Mouse (Mus musculus) hindbrain, embryonic 15.5 days (tissue): ENCODE data around the gene Slco1c1. TPM values are rescaled to one million over a fixed set of nuclear protein-coding genes. Genes with fewer than 3 reads are reported as not detected.
A peak's percentile ranks its signal among the peaks of the same experiment; 100 is the strongest.
"Not testable (repeated sequence)": the region's sequence is repeated elsewhere in the genome, so short reads cannot be mapped to it uniquely, and the experiment has no call there.

Source experiments
- ATAC-seq: fragments of 200-750 bp; cut with Nextera tagmentation; 2 replicates; pipeline ENCODE4 v1.8.0; 2017; ENCODE audit warnings: low read depth, moderate number of reproducible peaks, moderate TSS enrichment; ENCODE audit not compliant: low FRiP score
- H3K27ac ChIP-seq: fragments of 300-500 bp; sonication (generic); replicated peaks from 2 replicates; pipeline ENCODE4 v1.5.1; 2015; ENCODE audit warnings: mild to moderate bottlenecking, inconsistent platforms
- H3K27me3 ChIP-seq: fragments of 300-500 bp; sonication (generic); 2 replicates; pipeline ENCODE4 v1.6.1; 2015; ENCODE audit warnings: control low read depth, inconsistent platforms
- H3K36me3 ChIP-seq: fragments of 300-500 bp; sonication (generic); 2 replicates; pipeline ENCODE4 v1.6.1; 2015; ENCODE audit warnings: control low read depth, inconsistent platforms
- H3K4me1 ChIP-seq: fragments of 300-500 bp; sonication (generic); replicated peaks from 2 replicates; pipeline ENCODE4 v1.6.1; 2015; ENCODE audit warnings: control low read depth, inconsistent platforms
- H3K4me2 ChIP-seq: fragments of 300-500 bp; sonication (generic); 2 replicates; pipeline ENCODE4 v1.6.1; 2015; ENCODE audit warnings: moderate library complexity, mild to moderate bottlenecking, inconsistent platforms
- H3K4me3 ChIP-seq: fragments of 300-500 bp; sonication (generic); 2 replicates; pipeline ENCODE4 v1.5.1; 2015; ENCODE audit warnings: mild to moderate bottlenecking, inconsistent platforms
- H3K9ac ChIP-seq: fragments of 300-500 bp; sonication (generic); 2 replicates; pipeline ENCODE4 v1.6.1; 2015; ENCODE audit warnings: inconsistent platforms
- H3K9me3 ChIP-seq: fragments of 300-500 bp; sonication (generic); 2 replicates; pipeline ENCODE4 v1.6.1; 2016; ENCODE audit warnings: control low read depth, inconsistent platforms
- WGBS: fragments of 180-500 bp; shearing (Covaris S2); methylation state at CpG from one replicate; pipeline ENCODE4 v1.1.7; 2015; 5-methylcytosine and 5-hydroxymethylcytosine counted together
- polyA plus RNA-seq: library from polyadenylated mRNA; unstranded; fragments of >200 nt; fragmentation: Nextera tagmentation; extraction: Ambion mirVana; gene quantifications from 2 replicates; pipeline ENCODE4 v1.2.1, GENCODE M21; 2015

The Slco1c1 gene
- polyA plus RNA-seq, 1 experiment from 2014 or later: 18.9 TPM

GRCm38 (mm10) chr6:141530865-141531264, 6.7 kb downstream of the Slco1c1 start:
- no peak overlapping the region for H3K4me3 ChIP-seq
- H3K9ac ChIP-seq: no peak overlapping the region
- H3K4me1 ChIP-seq: no peaks in the 10 kb centered on the region
- H3K4me2 ChIP-seq: no peak overlapping the region
- no peaks in the 10 kb centered on the region for H3K27me3 ChIP-seq
- H3K36me3 ChIP-seq: no peaks in the 10 kb centered on the region
- no peak overlapping the region for H3K27ac ChIP-seq
- WGBS: 84% methylated on average over 6 of the region's 6 CpGs
- ATAC-seq: no peak
- H3K9me3 ChIP-seq: no peaks in the 10 kb centered on the region

GRCm38 (mm10) chr6:141537298-141537697, 13.1 kb downstream of the Slco1c1 start:
- Histone ChIP-seq H3K9ac (no peak overlapping the region), H3K4me1 (no peaks in the 10 kb centered on the region), H3K27me3 (no peaks in the 10 kb centered on the region), H3K4me2 (no peak overlapping the region), H3K27ac (no peak overlapping the region), H3K9me3 (no peaks in the 10 kb centered on the region), H3K4me3 (no peak overlapping the region), H3K36me3 (no peaks in the 10 kb centered on the region)
- WGBS: 82% methylated on average over 3 of the region's 3 CpGs
- ATAC-seq: no peak

DNA sequence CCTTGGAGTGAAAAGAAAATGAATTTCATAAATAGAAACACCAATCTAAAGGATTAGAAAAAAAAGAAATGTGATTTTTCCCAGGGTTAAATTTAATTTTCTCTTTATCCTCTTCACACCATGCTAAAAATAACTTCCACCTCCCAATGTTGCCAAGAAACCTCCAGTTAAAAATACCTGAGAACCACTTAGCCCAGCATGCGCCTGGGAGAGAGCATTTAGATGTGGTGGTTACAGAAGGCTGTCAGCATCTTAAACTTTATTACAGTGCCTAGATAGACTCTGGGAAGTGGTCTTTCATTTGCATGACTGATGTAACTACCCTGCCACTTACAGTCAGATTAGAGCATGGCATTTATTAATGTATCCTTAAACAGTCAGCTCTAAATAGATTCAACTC, 17.0 kb downstream of the Slco1c1 start:
- ATAC-seq: no peak
- no peak overlapping the region for H3K9ac ChIP-seq
- WGBS: 92% methylated on average over 1 of the region's 1 CpGs

GRCm38 (mm10) chr6:141543344-141543743, 19.2 kb downstream of the Slco1c1 start:
- ATAC-seq: no peak
- H3K4me3 ChIP-seq: no peak overlapping the region
- H3K27ac ChIP-seq: no peak overlapping the region
- H3K27me3 ChIP-seq: no peaks in the 10 kb centered on the region
- no peaks in the 10 kb centered on the region for H3K9me3 ChIP-seq
- WGBS: 90% methylated on average over 7 of the region's 7 CpGs
- no peaks in the 10 kb centered on the region for H3K4me1 ChIP-seq
- no peaks in the 10 kb centered on the region for H3K36me3 ChIP-seq
- H3K9ac ChIP-seq: no peak overlapping the region
- no peak overlapping the region for H3K4me2 ChIP-seq

More for the DNA sequence above, 17.0 kb downstream of the Slco1c1 start:
- H3K9me3 ChIP-seq: no peaks in the 10 kb centered on the region
- no peak overlapping the region for H3K27ac ChIP-seq
- H3K27me3 ChIP-seq: no peaks in the 10 kb centered on the region
- no peak overlapping the region for H3K4me3 ChIP-seq
- H3K4me2 ChIP-seq: no peak overlapping the region
- no peaks in the 10 kb centered on the region for H3K4me1 ChIP-seq
- no peaks in the 10 kb centered on the region for H3K36me3 ChIP-seq

DNA sequence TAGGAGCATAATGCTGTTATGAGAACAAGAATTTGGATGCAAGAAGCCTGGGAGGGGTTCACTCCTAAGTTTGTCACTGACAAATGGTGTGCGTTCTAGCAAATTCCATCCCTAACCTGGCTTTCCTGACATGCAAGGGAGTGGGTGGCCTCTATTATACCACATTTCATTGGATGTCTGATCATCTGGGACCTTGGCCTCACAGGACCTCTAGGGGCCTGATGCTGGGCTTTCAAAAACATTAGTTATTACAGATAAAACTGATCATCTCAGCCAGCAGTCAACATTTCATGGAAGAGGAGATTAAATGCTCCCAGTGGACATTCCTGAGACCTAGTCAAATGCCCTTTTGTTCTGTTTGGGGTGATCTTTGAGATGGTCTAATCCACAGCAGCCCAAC, 34.0 kb downstream of the Slco1c1 start:
- no peak overlapping the region for H3K4me3 ChIP-seq
- H3K9ac ChIP-seq: no peak overlapping the region
- H3K27ac ChIP-seq: no peak overlapping the region
- H3K27me3 ChIP-seq: no peaks in the 10 kb centered on the region
- no peak overlapping the region for H3K4me2 ChIP-seq
- no peaks in the 10 kb centered on the region for H3K9me3 ChIP-seq
- WGBS: 88% methylated on average over 1 of the region's 1 CpGs
- no peaks in the 10 kb centered on the region for H3K4me1 ChIP-seq
- no peak for ATAC-seq
- H3K36me3 ChIP-seq: no peaks in the 10 kb centered on the region

GRCm38 (mm10) chr6:141567366-141567765, 43.2 kb downstream of the Slco1c1 start:
- Histone ChIP-seq H3K27ac (no peak overlapping the region), H3K36me3 (no peaks in the 10 kb centered on the region), H3K9ac (no peak overlapping the region), H3K27me3 (no peaks in the 10 kb centered on the region), H3K4me1 (0 out of 2 replicates have a peak, but pooled peaks cover 5% of the 10 kb centered on the region), H3K4me3 (no peak overlapping the region), H3K4me2 (no peak overlapping the region), H3K9me3 (no peaks in the 10 kb centered on the region)
- no peak for ATAC-seq
- WGBS: 89% methylated on average over 2 of the region's 2 CpGs

- Histone ChIP-seq H3K36me3 (no peaks in the 10 kb centered on the region), H3K9ac (no peak overlapping the region), H3K27me3 (no peaks in the 10 kb centered on the region), H3K4me1 (0 out of 2 replicates have a peak, but pooled peaks cover 5% of the 10 kb centered on the region), H3K27ac (peak overlapping the region; percentile 1; the same call in 1 of the 2 replicates), H3K9me3 (no peaks in the 10 kb centered on the region), H3K4me3 (no peak overlapping the region), H3K4me2 (peak overlapping the region; percentile 28; the same call in 1 of the 2 replicates)
- 47% methylated on average over 10 of the region's 10 CpGs for WGBS
- ATAC-seq: peak; percentile 73
These were observed 43.8 kb downstream of the Slco1c1 start for GRCm38 (mm10) chr6:141567852-141568558.

DNA sequence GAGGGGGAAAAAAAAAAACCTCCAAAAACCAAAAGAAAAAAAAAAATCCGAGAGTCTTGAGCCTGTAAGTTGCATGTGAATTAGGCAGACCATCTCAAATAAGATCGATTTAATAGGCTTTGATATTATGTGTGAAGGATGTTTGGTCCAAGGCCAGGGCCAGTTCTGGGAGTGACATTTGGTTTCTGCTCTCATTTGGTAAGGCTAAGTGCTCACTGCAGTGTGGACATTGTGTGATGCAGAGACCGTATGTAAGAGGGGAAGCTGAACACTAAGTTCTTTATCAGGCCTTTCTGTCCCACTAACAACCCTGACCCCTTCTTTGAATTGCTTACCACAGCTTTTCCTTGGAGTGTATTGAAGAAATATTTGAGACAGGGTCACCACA, 44.4 kb downstream of the Slco1c1 start:
- peak overlapping the region; percentile 1; the same call in 1 of the 2 replicates for H3K27ac ChIP-seq
- H3K4me3 ChIP-seq: no peak overlapping the region
- 0 out of 2 replicates have a peak, but pooled peaks cover 5% of the 10 kb centered on the region for H3K4me1 ChIP-seq
- H3K4me2 ChIP-seq: peak overlapping the region; percentile 28; the same call in 1 of the 2 replicates
- H3K9ac ChIP-seq: no peak overlapping the region
- H3K9me3 ChIP-seq: no peaks in the 10 kb centered on the region
- WGBS: 29% methylated on average over 3 of the region's 3 CpGs
- no peaks in the 10 kb centered on the region for H3K36me3 ChIP-seq
- no peaks in the 10 kb centered on the region for H3K27me3 ChIP-seq
- ATAC-seq: peak; percentile 63

- Histone ChIP-seq H3K4me1 (no peaks in the 10 kb centered on the region), H3K27ac (no peak overlapping the region), H3K4me2 (no peak overlapping the region), H3K9ac (no peak overlapping the region), H3K36me3 (no peaks in the 10 kb centered on the region), H3K27me3 (no peaks in the 10 kb centered on the region), H3K9me3 (no peaks in the 10 kb centered on the region), H3K4me3 (no peak overlapping the region)
- WGBS: 41% methylated on average over 3 of the region's 3 CpGs
- ATAC-seq: no peak
These were observed 52.6 kb downstream of the Slco1c1 start for GRCm38 (mm10) chr6:141576646-141577200.

- ATAC-seq: no peak
These were observed 60.7 kb downstream of the Slco1c1 start for GRCm38 (mm10) chr6:141584791-141585403.

DNA sequence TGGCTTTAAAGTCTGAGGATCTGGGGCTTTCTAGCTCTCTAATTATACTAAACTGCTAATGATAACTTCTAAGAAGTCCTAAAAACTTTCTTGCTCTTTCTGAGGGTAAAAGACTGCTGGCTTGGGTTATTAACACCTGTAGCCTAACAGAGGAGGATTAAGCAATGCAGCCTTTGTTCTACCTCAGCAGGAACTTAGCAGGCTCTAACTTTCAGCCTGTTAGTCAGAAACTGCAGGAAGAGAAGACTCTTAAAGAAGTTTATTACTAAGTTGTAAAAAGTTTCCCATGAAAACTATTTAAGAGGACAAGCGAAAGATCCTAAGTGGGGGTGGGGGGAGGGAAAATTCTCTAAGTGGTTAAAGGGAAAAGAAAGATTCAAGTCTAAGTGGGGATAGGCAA, 65.8 kb downstream of the Slco1c1 start:
- H3K9me3 ChIP-seq: no peaks in the 10 kb centered on the region
- H3K36me3 ChIP-seq: no peaks in the 10 kb centered on the region
- H3K4me1 ChIP-seq: no peaks in the 10 kb centered on the region
- H3K9ac ChIP-seq: no peak overlapping the region
- H3K27me3 ChIP-seq: no peaks in the 10 kb centered on the region
- ATAC-seq: no peak
- WGBS: 70% methylated on average over 1 of the region's 1 CpGs
- no peak overlapping the region for H3K4me2 ChIP-seq
- no peak overlapping the region for H3K27ac ChIP-seq
- H3K4me3 ChIP-seq: no peak overlapping the region

More at GRCm38 (mm10) chr6:141584791-141585403, 60.7 kb downstream of the Slco1c1 start:
- Histone ChIP-seq H3K27me3 (no peaks in the 10 kb centered on the region), H3K27ac (no peak overlapping the region), H3K36me3 (no peaks in the 10 kb centered on the region), H3K4me3 (no peak overlapping the region), H3K9me3 (no peaks in the 10 kb centered on the region), H3K4me2 (no peak overlapping the region), H3K4me1 (no peaks in the 10 kb centered on the region), H3K9ac (no peak overlapping the region)
- 94% methylated on average over 1 of the region's 1 CpGs for WGBS

DNA sequence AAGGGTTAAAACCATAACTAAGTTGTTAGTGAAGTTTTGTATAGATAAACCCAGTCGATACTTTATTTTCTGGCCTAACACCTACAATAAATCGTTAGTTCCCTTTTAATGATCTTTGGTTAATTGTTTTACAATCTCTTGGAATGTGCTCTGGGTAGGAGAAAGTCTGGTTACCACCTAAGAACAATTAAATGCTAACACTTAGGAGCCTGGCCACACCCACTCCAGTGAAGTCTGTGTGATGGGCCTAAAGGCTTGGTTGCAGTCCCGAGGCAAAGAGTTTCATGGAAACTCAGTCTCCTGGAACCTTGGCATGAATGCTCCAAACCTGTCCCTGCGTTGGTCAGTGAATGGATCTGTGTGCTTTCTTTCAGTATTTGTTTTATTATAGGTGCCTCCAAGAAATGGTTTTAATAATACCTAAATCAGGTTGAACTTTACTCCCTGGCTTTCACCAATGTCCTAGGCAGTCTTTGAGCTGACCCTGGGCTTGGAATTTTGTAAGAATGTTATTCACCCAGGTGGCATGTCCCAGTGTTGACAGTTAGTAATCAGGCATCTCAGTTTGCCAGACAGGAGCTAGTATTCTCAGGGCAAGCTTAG, 66.5 kb downstream of the Slco1c1 start:
- H3K9me3 ChIP-seq, H3K36me3 ChIP-seq, H3K27ac ChIP-seq, H3K4me2 ChIP-seq, H3K4me3 ChIP-seq, ATAC-seq, H3K9ac ChIP-seq, H3K4me1 ChIP-seq, H3K27me3 ChIP-seq: not testable (repeated sequence)
- WGBS: 50% methylated on average over 4 of the region's 4 CpGs
